ENCODE assay signal across 14 mouse cellular contexts in genomic region chr6:6184921-6185734, GRCm38 (mm10). TPM values are rescaled to one million over a fixed set of nuclear protein-coding genes. Genes with fewer than 3 reads are reported as not detected.
DNase-seq lines count a peak whose midpoint lies in the region; ATAC-seq and TF ChIP-seq lines count a peak whose summit lies in the region.
"Had no signal": no experiment of that assay in that cellular context is flagged by ENCODE, and none has a peak within 500 bp of the region (broad histone marks: within the 10 kb centered on the region; RNA-seq: fewer than 3 reads in every experiment).

No protein-coding gene starts in this region.

- H3K4me2 ChIP-seq in heart, embryonic 11.5 days: no peak overlapping the region
- no peak overlapping the region for H3K4me2 ChIP-seq in kidney, embryonic 15.5 days
- no peak overlapping the region for H3K4me2 ChIP-seq in liver, postnatal 0 days (ENCODE audit: low read depth, low read length)
- H3K4me2 ChIP-seq: hindbrain, embryonic 14.5 days; midbrain, embryonic 12.5 days; neural tube, embryonic 12.5 days had no signal

- H3K4me1 ChIP-seq in heart, embryonic 11.5 days (ENCODE audit: control insufficient read depth, insufficient read depth, low read length): peaks cover 13% of the 10 kb centered on the region
- H3K4me1 ChIP-seq in kidney, embryonic 15.5 days: peaks cover 18% of the 10 kb centered on the region
- H3K4me1 ChIP-seq in liver, postnatal 0 days (ENCODE audit: insufficient read depth): peaks cover 3% of the 10 kb centered on the region; the same call in 1 of the 2 replicates
- H3K4me1 ChIP-seq: midbrain, embryonic 12.5 days; neural tube, embryonic 12.5 days had no signal

- no peak overlapping the region for H3K9ac ChIP-seq in heart, embryonic 11.5 days (ENCODE audit: low read depth, low read length)
- no peak overlapping the region for H3K9ac ChIP-seq in kidney, embryonic 15.5 days
- peak overlapping the region; percentile 49; the same call in 1 of the 2 replicates for H3K9ac ChIP-seq in liver, postnatal 0 days (replicated peaks)
- H3K9ac ChIP-seq: hindbrain, embryonic 14.5 days; midbrain, embryonic 12.5 days; neural tube, embryonic 12.5 days had no signal

- no peak for TF ChIP-seq CTCF in liver, postnatal 0 days (IDR thresholded peaks at IDR 0.05; ENCODE audit: low read depth)

- H3K36me3 ChIP-seq in heart, embryonic 11.5 days (ENCODE audit: control insufficient read depth, insufficient read depth, low read length): no peaks in the 10 kb centered on the region; the same call in 1 of the 2 replicates
- 0 out of 2 replicates have a peak, but pooled peaks cover 2% of the 10 kb centered on the region for H3K36me3 ChIP-seq in kidney, embryonic 15.5 days
- peaks cover 5% of the 10 kb centered on the region; the same call in 1 of the 2 replicates for H3K36me3 ChIP-seq in liver, postnatal 0 days (replicated peaks; ENCODE audit: insufficient read depth, low read length)
- H3K36me3 ChIP-seq: midbrain, embryonic 12.5 days; neural tube, embryonic 12.5 days had no signal

- H3K27ac ChIP-seq in heart, embryonic 11.5 days (ENCODE audit: low read depth, low read length): peak overlapping the region; percentile 23
- 0 out of 2 replicates have a peak overlapping the region, but pooled peaks have one; percentile 18 for H3K27ac ChIP-seq in kidney, embryonic 15.5 days
- peak overlapping the region; percentile 84 for H3K27ac ChIP-seq in liver, postnatal 0 days (ENCODE audit: low read depth)
- H3K27ac ChIP-seq: hindbrain, embryonic 14.5 days; left cerebral cortex, adult 2 months; midbrain, embryonic 12.5 days; neural tube, embryonic 12.5 days had no signal

- no peak overlapping the region for H3K4me3 ChIP-seq in heart, embryonic 11.5 days (ENCODE audit: low read depth, low read length)
- H3K4me3 ChIP-seq in kidney, embryonic 15.5 days (replicated peaks): no peak overlapping the region
- H3K4me3 ChIP-seq in liver, postnatal 0 days (ENCODE audit: low read depth, low read length): no peak overlapping the region
- H3K4me3 ChIP-seq: left cerebral cortex, adult 2 months; midbrain, embryonic 12.5 days; neural tube, embryonic 12.5 days had no signal

- H3K27me3 ChIP-seq in heart, embryonic 11.5 days (ENCODE audit: control insufficient read depth, insufficient read depth, low read length): no peaks in the 10 kb centered on the region
- no peaks in the 10 kb centered on the region for H3K27me3 ChIP-seq in kidney, embryonic 15.5 days
- no peaks in the 10 kb centered on the region for H3K27me3 ChIP-seq in liver, postnatal 0 days (ENCODE audit: insufficient read depth, low read length)
- H3K27me3 ChIP-seq: midbrain, embryonic 12.5 days; neural tube, embryonic 12.5 days had no signal

- peak; percentile 73 for ATAC-seq in heart, embryonic 11.5 days (replicated peaks; ENCODE audit: insufficient number of reproducible peaks, low FRiP score, low TSS enrichment)
- ATAC-seq in kidney, embryonic 15.5 days (replicated peaks; ENCODE audit: low FRiP score): peak; percentile 63; the same call in 1 of the 2 replicates
- peak; percentile 90 for ATAC-seq in liver, postnatal 0 days
- no peak for ATAC-seq in granulocyte monocyte progenitor cell, adult 5-6 weeks (replicated peaks; ENCODE audit: poor library complexity, severe bottlenecking)

- no peaks in the 10 kb centered on the region for H3K9me3 ChIP-seq in heart, embryonic 11.5 days (replicated peaks; ENCODE audit: control insufficient read depth, low read length)
- H3K9me3 ChIP-seq in kidney, embryonic 15.5 days (replicated peaks): no peaks in the 10 kb centered on the region
- no peaks in the 10 kb centered on the region for H3K9me3 ChIP-seq in liver, postnatal 0 days (ENCODE audit: low read length)
- H3K9me3 ChIP-seq: midbrain, embryonic 12.5 days; neural tube, embryonic 12.5 days had no signal

- peak; percentile 62 for TF ChIP-seq EP300 in liver, postnatal 0 days (IDR thresholded peaks at IDR 0.05; ENCODE audit: low read depth)

- 27% methylated on average over 7 of the region's 7 CpGs for WGBS in heart, embryonic 11.5 days (ENCODE audit: insufficient replicate concordance)
- 67% methylated on average over 7 of the region's 7 CpGs for WGBS in kidney, embryonic 15.5 days
- WGBS in liver, postnatal 0 days (ENCODE audit: insufficient replicate concordance): 50% methylated on average over 7 of the region's 7 CpGs

- DNase-seq in adrenal gland, postnatal 10 days: peak; percentile 23
- no peak for DNase-seq in adrenal gland, adult 18-20 months (ENCODE audit: low spot score in 2 of 2)
- DNase-seq in liver, postnatal 0 days: peak; percentile 55
- DNase-seq in spleen, postnatal 36 days (ENCODE audit: low spot score in 2 of 2): no peak
- no peak for DNase-seq in layer of hippocampus, adult 9-11 months
- DNase-seq: cerebellum, adult 9-10 months; thymus, adult 2 months had no signal

RNA-seq across cellular contexts. Expression of gene Slc25a13, which starts 31.8 kb away (rescaled TPM):
- 10 to 100 TPM; 32.1 to 45.3 TPM for total RNA-seq in adrenal gland, postnatal 10 days (2021)
- 1 to 10 TPM; 4.6 to 7.8 TPM for total RNA-seq in adrenal gland, adult 18-20 months (2021)
- 59.4 and 67.0 TPM in 2 replicates for polyA plus RNA-seq in heart, embryonic 11.5 days (2014; fragmentation: Nextera tagmentation; extraction: Ambion mirVana)
- polyA plus RNA-seq in kidney, embryonic 15.5 days (2015; fragmentation: Nextera tagmentation; extraction: Ambion mirVana): 43.6 and 44.2 TPM in 2 replicates
- polyA plus RNA-seq in liver, postnatal 0 days (2015; fragmentation: Nextera tagmentation; extraction: Ambion mirVana): 160 and 167 TPM in 2 replicates
- total RNA-seq in granulocyte monocyte progenitor cell, adult 5-6 weeks (2014; fragmentation: Nextera tagmentation): 25.5 and 25.8 TPM in 2 replicates
- total RNA-seq in granulocyte monocyte progenitor cell, adult 5-6 weeks (2017): 31.6 and 46.0 TPM in 2 replicates

Comparison
In these comparisons a context has a peak if more than half of its experiments do, and no peak if none do; other contexts are left out.
1. DNase-seq: peak in adrenal gland, postnatal 10 days (single experiment) and liver, postnatal 0 days (single experiment); none in adrenal gland, adult 18-20 months (0 of 2), spleen, postnatal 36 days (0 of 2) and layer of hippocampus, adult 9-11 months (single experiment).
2. H3K27ac ChIP-seq: peak in every context shown above with its lines; median percentile 84 in liver, postnatal 0 days; 23 in heart, embryonic 11.5 days; 18 in kidney, embryonic 15.5 days.